8 mouse cellular contexts compared by ENCODE assay signal in the genomic region with DNA sequence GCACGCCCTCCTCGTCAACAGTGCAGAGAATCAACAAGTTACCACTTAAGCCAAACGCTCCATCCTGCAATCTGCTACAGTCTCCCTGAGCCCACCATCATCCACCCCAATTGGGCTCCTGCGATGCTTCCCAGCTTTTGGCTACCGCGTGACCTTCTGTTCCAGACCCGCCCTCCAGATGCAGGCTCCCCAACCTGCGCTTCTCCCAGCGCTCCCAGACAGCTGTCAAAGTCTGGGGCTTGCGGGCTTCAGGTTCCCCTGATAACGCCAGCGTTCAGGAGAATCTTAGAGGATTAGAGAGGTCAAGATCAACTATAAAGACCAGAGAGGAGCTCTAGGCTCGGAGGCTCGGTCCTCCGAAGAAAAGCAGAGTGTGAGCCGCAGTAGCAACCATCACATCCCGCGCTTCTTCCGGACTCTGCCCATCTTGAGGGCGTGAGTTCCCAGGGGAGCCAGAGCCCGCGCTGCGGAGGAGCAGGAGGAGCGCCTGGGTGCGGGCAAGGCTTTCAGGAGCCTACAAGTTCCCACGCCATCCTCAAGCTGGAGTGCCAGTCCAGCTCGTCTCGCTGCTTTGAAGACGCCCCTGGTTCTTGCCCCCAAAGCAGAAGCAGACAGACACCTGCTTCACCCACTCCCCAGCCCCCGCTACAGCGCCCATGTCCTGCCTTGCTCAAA. TPM values are rescaled to one million over a fixed set of nuclear protein-coding genes. Genes with fewer than 3 reads are reported as not detected.
A peak's percentile ranks its signal among the peaks of the same experiment; 100 is the strongest.
DNase-seq lines count a peak whose midpoint lies in the region; ATAC-seq lines count a peak whose summit lies in the region.

No protein-coding gene starts in this region.

- no peak overlapping the region for H3K27ac ChIP-seq in heart, embryonic 14.5 days (replicated peaks in 1 of 2; ENCODE audit: control insufficient read depth in 1 of 2, insufficient read depth in 1 of 2, low read depth in 2 of 2, low read length in 2 of 2)
- no peak overlapping the region for H3K27ac ChIP-seq in limb, embryonic 15.5 days

- H3K4me1 ChIP-seq in heart, embryonic 14.5 days (ENCODE audit: control insufficient read depth in 2 of 2, insufficient read depth in 2 of 2, low read length in 2 of 2) = peaks cover 3 to 8% of the 10 kb centered on the region in 2 experiments; a peak in 3 of 4 replicates
- peaks cover 20% of the 10 kb centered on the region for H3K4me1 ChIP-seq in limb, embryonic 15.5 days

- ATAC-seq in heart, embryonic 14.5 days (ENCODE audit: insufficient number of reproducible peaks, insufficient read depth, low FRiP score, low read depth) = no peak
- no peak for ATAC-seq in limb, embryonic 15.5 days (ENCODE audit: insufficient number of reproducible peaks, low FRiP score, low TSS enrichment, low read depth)
- ATAC-seq in monocyte, adult 5-6 weeks (replicated peaks; ENCODE audit: insufficient number of reproducible peaks, low FRiP score, low TSS enrichment, poor library complexity, severe bottlenecking) = no peak

- WGBS in heart, embryonic 14.5 days = 2% methylated on average over 31 of the region's 31 CpGs
- WGBS in limb, embryonic 15.5 days = 2% methylated on average over 31 of the region's 31 CpGs

- peak overlapping the region; percentile 95 for H3K4me2 ChIP-seq in heart, embryonic 14.5 days (ENCODE audit: low read length)
- H3K4me2 ChIP-seq in limb, embryonic 15.5 days = peak overlapping the region; percentile 97

- DNase-seq in left cerebral cortex, adult 18-20 months (ENCODE audit: low spot score in 2 of 2) = peak; percentile 45 to 51
- no peak for DNase-seq in left cerebral cortex, adult 11 months (ENCODE audit: low spot score)
- peak; percentile 40 to 43 for DNase-seq in cerebellum, postnatal 25 days
- peak; percentile 67 for DNase-seq in right cerebral cortex, postnatal 25 days
- DNase-seq in urinary bladder, postnatal 36 days (ENCODE audit: low spot score in 2 of 2) = no peak

- 0 out of 2 replicates have a peak overlapping the region, but pooled peaks have one; percentile 60 for H3K9ac ChIP-seq in heart, embryonic 14.5 days (ENCODE audit: low read length)
- peak overlapping the region; percentile 42 for H3K9ac ChIP-seq in limb, embryonic 15.5 days

- no peaks in the 10 kb centered on the region for H3K9me3 ChIP-seq in heart, embryonic 14.5 days (ENCODE audit: control insufficient read depth, low read length)
- H3K9me3 ChIP-seq in limb, embryonic 15.5 days = no peaks in the 10 kb centered on the region

- peak overlapping the region; percentile 60 to 61 for H3K4me3 ChIP-seq in heart, embryonic 14.5 days (ENCODE audit: control insufficient read depth in 1 of 2, insufficient read depth in 1 of 2, low read depth in 1 of 2, low read length in 2 of 2)
- peak overlapping the region; percentile 69 for H3K4me3 ChIP-seq in limb, embryonic 15.5 days

- no peaks in the 10 kb centered on the region for H3K36me3 ChIP-seq in heart, embryonic 14.5 days (ENCODE audit: control insufficient read depth, insufficient read depth, low read length)
- no peaks in the 10 kb centered on the region for H3K36me3 ChIP-seq in limb, embryonic 15.5 days

- H3K27me3 ChIP-seq in heart, embryonic 14.5 days (ENCODE audit: control insufficient read depth, insufficient read depth, low read length) = peaks cover 49% of the 10 kb centered on the region
- H3K27me3 ChIP-seq in limb, embryonic 15.5 days = peaks cover 41% of the 10 kb centered on the region

RNA-seq across cellular contexts. Expression of gene Clstn2, which starts 0.9 kb away (rescaled TPM):
- total RNA-seq in left cerebral cortex, adult 18-20 months (2021) = 10 to 100 TPM; 68.7 to 71.9 TPM
- polyA plus RNA-seq in heart, embryonic 14.5 days (2014; fragmentation: Nextera tagmentation; extraction: Ambion mirVana) = 0.40 and 0.46 TPM in 2 replicates
- polyA plus RNA-seq in limb, embryonic 15.5 days (2015; fragmentation: Nextera tagmentation; extraction: Ambion mirVana) = 1.4 and 1.9 TPM in 2 replicates
- not detected in 3 replicates for total RNA-seq in monocyte, adult 5-6 weeks (2017)

Comparison
In these comparisons a context has a peak if more than half of its experiments do, and no peak if none do; other contexts are left out.
1. DNase-seq: peak in left cerebral cortex, adult 18-20 months (2 of 2), cerebellum, postnatal 25 days (2 of 2) and right cerebral cortex, postnatal 25 days (single experiment); none in left cerebral cortex, adult 11 months (single experiment) and urinary bladder, postnatal 36 days (0 of 2).
2. RNA of gene Clstn2, which starts 0.9 kb away (total RNA-seq): 68.7 to 71.9 TPM in left cerebral cortex, adult 18-20 months; not detected in monocyte, adult 5-6 weeks; every median in the first group is over 10 times any median in the second.